Mouse (Mus musculus) brain, embryonic 18.5 days (tissue): ENCODE measurements around the gene Fank1.

ENCODE experiments used
- DNase-seq: peaks from one replicate; pipeline ENCODE4 v3.0.0-alpha.2; 2012; ENCODE audit warnings: low read depth, low spot score

Gene Fank1

GRCm38 (mm10) chr7:133891298-133891697 is 114.6 kb downstream of the Fank1 start:
- no peak for DNase-seq

- no peak for DNase-seq
Observed at GRCm38 (mm10) chr7:133891796-133892195, 115.1 kb downstream of the Fank1 start.

GRCm38 (mm10) chr7:133899391-133899790 is 122.7 kb downstream of the Fank1 start:
- DNase-seq, result no peak

GRCm38 (mm10) chr7:133908966-133909365 is 132.3 kb downstream of the Fank1 start:
- no peak for DNase-seq

GRCm38 (mm10) chr7:133909833-133910375 is 133.2 kb downstream of the Fank1 start:
- no peak for DNase-seq

- DNase-seq, result no peak
Observed at GRCm38 (mm10) chr7:133911881-133912280, 135.2 kb downstream of the Fank1 start.

GRCm38 (mm10) chr7:133916230-133916629 is 139.6 kb downstream of the Fank1 start:
- DNase-seq, result no peak

- no peak for DNase-seq
Observed at GRCm38 (mm10) chr7:133919306-133919705, 142.6 kb downstream of the Fank1 start.

- no peak for DNase-seq
Observed at GRCm38 (mm10) chr7:133919918-133920317, 143.3 kb downstream of the Fank1 start.

DNA sequence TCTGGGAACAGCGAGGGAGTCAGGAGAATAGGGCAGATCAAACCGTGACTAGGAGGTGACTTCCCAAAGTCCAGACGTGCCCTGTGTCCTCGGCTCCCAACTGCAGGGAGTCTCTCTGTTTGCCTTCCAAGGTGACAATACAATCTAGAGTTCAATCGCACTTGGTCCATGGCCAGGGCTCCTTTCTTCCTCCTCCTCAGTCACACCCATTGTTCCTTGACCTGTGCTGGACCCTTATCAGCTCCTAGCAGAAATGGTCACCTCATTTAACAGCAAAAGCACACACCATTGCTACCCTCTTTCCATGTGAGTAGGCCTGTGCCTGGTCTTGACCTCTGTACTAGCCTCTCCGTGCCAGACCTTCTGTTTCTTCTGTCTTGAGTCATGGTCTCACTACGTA is 144.1 kb downstream of the Fank1 start:
- DNase-seq, result no peak

GRCm38 (mm10) chr7:133921291-133921690 is 144.6 kb downstream of the Fank1 start:
- no peak for DNase-seq

GRCm38 (mm10) chr7:133923994-133924393 is 147.3 kb downstream of the Fank1 start:
- DNase-seq, result no peak

DNA sequence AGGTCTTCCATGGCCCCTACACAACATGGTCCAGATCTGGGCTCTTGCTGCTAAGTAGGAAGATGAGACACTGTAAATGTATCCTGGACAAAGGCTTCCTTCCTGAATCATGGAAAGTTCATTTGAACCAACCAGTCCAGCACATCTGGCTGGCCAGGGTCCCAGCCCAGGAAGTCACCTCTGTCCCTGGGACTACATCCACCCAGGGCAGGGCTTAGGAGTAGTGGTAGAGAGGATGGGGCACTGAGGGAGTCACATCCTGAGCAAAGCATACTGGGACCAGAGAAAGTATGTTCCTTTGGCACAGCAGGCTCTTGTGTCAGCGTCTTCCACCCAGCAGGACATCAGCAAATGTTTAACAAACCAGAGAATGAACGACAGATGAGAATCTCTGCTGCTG is 149.1 kb downstream of the Fank1 start:
- DNase-seq, result no peak

- no peak for DNase-seq
Observed at GRCm38 (mm10) chr7:133928981-133929380, 152.3 kb downstream of the Fank1 start.
